Mouse (Mus musculus): ENCODE data around the gene Ubxn7.

Ubxn7 gene

GRCm38 (mm10) chr16:32384885-32385284 lies 52.8 kb downstream of the Ubxn7 start:
- DNase-seq = no peak

GRCm38 (mm10) chr16:32386826-32387225 lies 54.8 kb downstream of the Ubxn7 start:
- DNase-seq = peak; percentile 31

GRCm38 (mm10) chr16:32389049-32389448 lies 57.0 kb downstream of the Ubxn7 start:
- no peak for DNase-seq

GRCm38 (mm10) chr16:32389841-32390240 lies 57.8 kb downstream of the Ubxn7 start:
- DNase-seq = no peak

- DNase-seq = no peak
These were observed 58.8 kb downstream of the Ubxn7 start for GRCm38 (mm10) chr16:32390882-32391281.

- no peak for DNase-seq
These were observed 63.9 kb downstream of the Ubxn7 start for GRCm38 (mm10) chr16:32395679-32396540.

- no peak for DNase-seq
These were observed 64.4 kb downstream of the Ubxn7 start for GRCm38 (mm10) chr16:32396541-32396835.

GRCm38 (mm10) chr16:32398206-32398605 lies 66.1 kb downstream of the Ubxn7 start:
- no peak for DNase-seq

GRCm38 (mm10) chr16:32400267-32400666 lies 68.2 kb downstream of the Ubxn7 start, which contains the start of gene Tm4sf19:
Tm4sf19 (plus strand) TSS chr16:32400506.
- DNase-seq = no peak

GRCm38 (mm10) chr16:32401335-32401965 lies 69.4 kb downstream of the Ubxn7 start:
- DNase-seq = no peak

GRCm38 (mm10) chr16:32402818-32403217 lies 70.8 kb downstream of the Ubxn7 start:
- no peak for DNase-seq

- no peak for DNase-seq
These were observed 73.7 kb downstream of the Ubxn7 start for GRCm38 (mm10) chr16:32405716-32406115.

- no peak for DNase-seq
These were observed 74.6 kb downstream of the Ubxn7 start for GRCm38 (mm10) chr16:32406671-32407070.

- no peak for DNase-seq
These were observed 75.7 kb downstream of the Ubxn7 start for GRCm38 (mm10) chr16:32407730-32408129.

GRCm38 (mm10) chr16:32417457-32417856 lies 85.4 kb downstream of the Ubxn7 start:
- DNase-seq = no peak

GRCm38 (mm10) chr16:32419517-32420483 lies 87.7 kb downstream of the Ubxn7 start, which contains the start of gene Tctex1d2:
Tctex1d2 (plus strand) TSS chr16:32419702.
- DNase-seq = peak; percentile 97

- DNase-seq = no peak
These were observed 95.4 kb downstream of the Ubxn7 start for GRCm38 (mm10) chr16:32427506-32427905.

- peak; percentile 96 for DNase-seq
These were observed 98.5 kb downstream of the Ubxn7 start, which contains the start of gene Pcyt1a for GRCm38 (mm10) chr16:32430474-32431046. Pcyt1a (plus strand) TSS chr16:32430921.

GRCm38 (mm10) chr16:32431047-32431591 lies 99.1 kb downstream of the Ubxn7 start:
- no peak for DNase-seq

- no peak for DNase-seq
These were observed 99.9 kb downstream of the Ubxn7 start for GRCm38 (mm10) chr16:32431926-32432325.

- no peak for DNase-seq
These were observed 101.1 kb downstream of the Ubxn7 start for GRCm38 (mm10) chr16:32433138-32433537.

- peak; percentile 16 for DNase-seq
These were observed 102.0 kb downstream of the Ubxn7 start for GRCm38 (mm10) chr16:32434066-32434465.
